Mouse (Mus musculus): ENCODE measurements at regions not wholly inside any gene's neighbourhood (a gene's known extent, or its start where the extent isn't known, plus 50 kb on each side); places are given as distances from the start of the nearest gene placed in this dataset.

GRCm38 (mm10) chr15:11748306-11748705 lies 158.8 kb downstream of the Npr3 start:
- H3K4me3 ChIP-seq (ENCODE audit: extremely low read depth, insufficient read depth, insufficient read length) = no peak overlapping the region
- H3K27ac ChIP-seq (ENCODE audit: insufficient read depth, low read length) = no peak overlapping the region
- TF ChIP-seq CTCF (IDR thresholded peaks at IDR 0.05; ENCODE audit: extremely low read depth, insufficient read depth, insufficient read length, insufficient replicate concordance) = no peak
- no peak for TF ChIP-seq POLR2A (IDR thresholded peaks at IDR 0.05; ENCODE audit: low read depth, low read length)
- DNase-seq (ENCODE audit: low read depth in 1 of 2, low spot score in 2 of 2) = no peak
- 85% methylated on average over 2 of the region's 2 CpGs for WGBS
- no peaks in the 10 kb centered on the region for H3K36me3 ChIP-seq (ENCODE audit: control insufficient read depth, insufficient read depth, low read length)
- H3K4me1 ChIP-seq (ENCODE audit: control insufficient read depth, insufficient read depth, insufficient read length) = no peaks in the 10 kb centered on the region
- H3K27me3 ChIP-seq (ENCODE audit: control insufficient read depth, insufficient read depth, low read length) = no peaks in the 10 kb centered on the region

DNA sequence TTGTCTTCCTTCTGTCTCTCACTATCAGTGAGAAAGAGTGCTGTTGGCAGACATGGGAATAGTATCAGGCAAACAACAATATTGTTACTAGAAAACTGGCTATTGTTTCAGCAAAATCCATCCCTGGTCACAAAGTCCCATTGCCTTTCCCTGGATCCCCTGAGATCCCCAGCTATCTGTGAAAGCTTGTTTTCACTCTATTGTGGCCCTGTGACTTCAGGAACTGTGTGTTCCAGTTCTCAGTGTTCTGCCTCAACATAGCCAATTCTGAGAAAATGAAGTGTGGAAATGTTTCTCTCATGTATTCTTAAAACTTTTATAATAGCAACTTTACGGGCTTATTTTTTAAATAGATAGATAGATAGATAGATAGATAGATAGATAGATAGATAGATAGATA lies 160.3 kb downstream of the Npr3 start:
- no peaks in the 10 kb centered on the region for H3K4me1 ChIP-seq (ENCODE audit: control insufficient read depth, insufficient read depth, insufficient read length)
- WGBS = 94% methylated on average over 1 of the region's 1 CpGs
- H3K4me3 ChIP-seq (ENCODE audit: extremely low read depth, insufficient read depth, insufficient read length) = no peak overlapping the region
- DNase-seq (ENCODE audit: low read depth in 1 of 2, low spot score in 2 of 2) = no peak
- TF ChIP-seq POLR2A (IDR thresholded peaks at IDR 0.05; ENCODE audit: low read depth, low read length) = no peak
- TF ChIP-seq CTCF (IDR thresholded peaks at IDR 0.05; ENCODE audit: extremely low read depth, insufficient read depth, insufficient read length, insufficient replicate concordance) = no peak
- no peaks in the 10 kb centered on the region for H3K27me3 ChIP-seq (ENCODE audit: control insufficient read depth, insufficient read depth, low read length)
- H3K36me3 ChIP-seq (ENCODE audit: control insufficient read depth, insufficient read depth, low read length) = no peaks in the 10 kb centered on the region
- no peak overlapping the region for H3K27ac ChIP-seq (ENCODE audit: insufficient read depth, low read length)

DNA sequence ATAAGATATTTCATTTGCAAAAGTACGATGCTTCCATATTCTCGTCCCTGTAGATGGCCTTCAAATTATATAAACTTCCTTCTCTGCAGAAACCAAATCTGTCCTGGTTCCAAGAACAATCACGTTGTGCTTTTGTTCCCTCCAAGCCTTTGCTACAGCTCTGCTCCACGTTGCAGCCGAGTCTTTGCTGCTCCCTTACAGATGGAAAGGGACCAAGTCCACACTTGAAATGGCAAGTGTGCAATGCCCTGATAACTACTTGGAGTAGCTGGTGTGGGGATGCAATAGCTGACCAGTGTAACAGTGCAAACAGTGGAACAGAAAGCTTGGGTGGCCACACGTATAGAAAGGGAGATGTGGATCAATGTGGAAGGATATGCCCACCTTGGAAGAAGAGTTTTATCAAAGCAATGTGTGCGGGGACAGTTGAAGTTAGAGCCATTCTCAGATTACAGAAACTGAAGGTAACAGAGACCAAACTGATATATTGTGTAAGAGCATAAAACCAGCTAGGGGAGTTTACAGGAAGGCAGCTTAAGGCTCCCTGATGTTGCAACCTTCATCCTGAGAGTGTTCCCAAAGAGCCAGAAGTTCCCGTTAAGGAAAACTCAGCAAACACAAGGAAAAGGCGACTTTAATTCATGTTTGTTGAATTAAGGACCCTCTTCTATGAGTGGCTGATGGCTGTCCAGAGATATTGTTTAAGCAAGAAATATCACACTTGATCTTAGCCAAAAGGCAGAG lies 161.3 kb downstream of the Npr3 start:
- 81% methylated on average over 9 of the region's 9 CpGs for WGBS
- no peak for DNase-seq (ENCODE audit: low read depth in 1 of 2, low spot score in 2 of 2)
- Histone ChIP-seq H3K27me3 (ENCODE audit: control insufficient read depth, insufficient read depth, low read length) (no peaks in the 10 kb centered on the region), H3K27ac (ENCODE audit: insufficient read depth, low read length) (no peak overlapping the region), H3K4me1 (ENCODE audit: control insufficient read depth, insufficient read depth, insufficient read length) (no peaks in the 10 kb centered on the region), H3K36me3 (ENCODE audit: control insufficient read depth, insufficient read depth, low read length) (no peaks in the 10 kb centered on the region), H3K4me3 (ENCODE audit: extremely low read depth, insufficient read depth, insufficient read length) (no peak overlapping the region)
- TF ChIP-seq CTCF (IDR thresholded peaks at IDR 0.05; ENCODE audit: extremely low read depth, insufficient read depth, insufficient read length, insufficient replicate concordance) = no peak
- TF ChIP-seq POLR2A (IDR thresholded peaks at IDR 0.05; ENCODE audit: low read depth, low read length) = no peak

DNA sequence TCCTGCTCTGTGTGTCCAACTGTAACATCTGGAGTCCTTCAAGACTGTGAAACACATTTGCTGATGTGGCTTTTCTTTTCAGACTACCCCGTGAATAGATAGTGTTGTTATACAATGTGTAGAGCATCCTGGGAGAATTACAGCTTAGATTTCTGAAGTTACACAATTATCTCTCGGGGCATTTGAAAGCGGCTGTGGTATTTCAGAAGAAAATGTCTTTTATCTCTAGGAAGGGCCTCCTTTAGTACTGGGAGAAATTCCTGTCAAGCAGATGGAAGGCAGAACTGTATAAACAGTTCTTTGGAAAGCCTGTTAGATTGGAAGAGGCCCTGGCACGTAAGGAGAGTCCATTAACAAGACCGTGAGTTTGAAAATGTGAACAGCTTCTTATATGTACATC lies 162.2 kb downstream of the Npr3 start:
- Histone ChIP-seq H3K4me3 (ENCODE audit: extremely low read depth, insufficient read depth, insufficient read length) (no peak overlapping the region), H3K36me3 (ENCODE audit: control insufficient read depth, insufficient read depth, low read length) (no peaks in the 10 kb centered on the region), H3K27me3 (ENCODE audit: control insufficient read depth, insufficient read depth, low read length) (no peaks in the 10 kb centered on the region), H3K27ac (ENCODE audit: insufficient read depth, low read length) (no peak overlapping the region), H3K4me1 (ENCODE audit: control insufficient read depth, insufficient read depth, insufficient read length) (no peaks in the 10 kb centered on the region)
- no peak for DNase-seq (ENCODE audit: low read depth in 1 of 2, low spot score in 2 of 2)
- WGBS = 88% methylated on average over 5 of the region's 5 CpGs
- TF ChIP-seq CTCF (IDR thresholded peaks at IDR 0.05; ENCODE audit: extremely low read depth, insufficient read depth, insufficient read length, insufficient replicate concordance) (no peak), POLR2A (IDR thresholded peaks at IDR 0.05; ENCODE audit: low read depth, low read length) (no peak)

GRCm38 (mm10) chr15:11744296-11744695 lies 162.8 kb downstream of the Npr3 start:
- no peak for DNase-seq (ENCODE audit: low read depth in 1 of 2, low spot score in 2 of 2)
- no peak overlapping the region for H3K4me3 ChIP-seq (ENCODE audit: extremely low read depth, insufficient read depth, insufficient read length)
- WGBS = 84% methylated on average over 2 of the region's 2 CpGs
- H3K4me1 ChIP-seq (ENCODE audit: control insufficient read depth, insufficient read depth, insufficient read length) = no peaks in the 10 kb centered on the region
- H3K27ac ChIP-seq (ENCODE audit: insufficient read depth, low read length) = no peak overlapping the region
- no peaks in the 10 kb centered on the region for H3K36me3 ChIP-seq (ENCODE audit: control insufficient read depth, insufficient read depth, low read length)
- no peaks in the 10 kb centered on the region for H3K27me3 ChIP-seq (ENCODE audit: control insufficient read depth, insufficient read depth, low read length)
- TF ChIP-seq POLR2A (IDR thresholded peaks at IDR 0.05; ENCODE audit: low read depth, low read length) (no peak), CTCF (IDR thresholded peaks at IDR 0.05; ENCODE audit: extremely low read depth, insufficient read depth, insufficient read length, insufficient replicate concordance) (no peak)

GRCm38 (mm10) chr15:11742820-11743219 lies 164.3 kb downstream of the Npr3 start:
- DNase-seq (ENCODE audit: low read depth in 1 of 2, low spot score in 2 of 2) = no peak
- Histone ChIP-seq H3K27ac (ENCODE audit: insufficient read depth, low read length) (no peak overlapping the region), H3K36me3 (ENCODE audit: control insufficient read depth, insufficient read depth, low read length) (no peaks in the 10 kb centered on the region), H3K27me3 (ENCODE audit: control insufficient read depth, insufficient read depth, low read length) (no peaks in the 10 kb centered on the region), H3K4me3 (ENCODE audit: extremely low read depth, insufficient read depth, insufficient read length) (no peak overlapping the region), H3K4me1 (ENCODE audit: control insufficient read depth, insufficient read depth, insufficient read length) (no peaks in the 10 kb centered on the region)
- WGBS = 85% methylated on average over 7 of the region's 7 CpGs
- TF ChIP-seq POLR2A (IDR thresholded peaks at IDR 0.05; ENCODE audit: low read depth, low read length) = no peak
- no peak for TF ChIP-seq CTCF (IDR thresholded peaks at IDR 0.05; ENCODE audit: extremely low read depth, insufficient read depth, insufficient read length, insufficient replicate concordance)

DNA sequence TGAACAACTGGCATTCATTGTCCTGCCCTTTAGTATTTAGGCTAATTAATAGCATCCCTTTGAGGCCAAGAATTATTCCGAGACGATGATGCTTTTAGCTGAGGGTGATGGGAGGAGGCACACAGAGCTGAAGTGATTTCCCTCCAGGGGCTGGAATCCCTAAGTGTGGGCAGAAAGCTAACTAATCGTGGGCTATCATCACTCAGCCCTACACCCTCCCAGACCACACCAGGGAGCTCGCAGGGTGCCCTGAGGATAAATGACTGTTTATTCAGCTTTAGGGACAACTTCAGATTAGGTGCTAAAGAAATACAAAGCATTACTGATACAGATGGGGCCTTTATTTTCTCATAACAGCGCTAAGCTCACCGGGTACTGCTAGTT lies 164.7 kb downstream of the Npr3 start:
- TF ChIP-seq CTCF (IDR thresholded peaks at IDR 0.05; ENCODE audit: extremely low read depth, insufficient read depth, insufficient read length, insufficient replicate concordance) (no peak), POLR2A (IDR thresholded peaks at IDR 0.05; ENCODE audit: low read depth, low read length) (no peak)
- Histone ChIP-seq H3K27ac (ENCODE audit: insufficient read depth, low read length) (no peak overlapping the region), H3K4me3 (ENCODE audit: extremely low read depth, insufficient read depth, insufficient read length) (no peak overlapping the region), H3K36me3 (ENCODE audit: control insufficient read depth, insufficient read depth, low read length) (no peaks in the 10 kb centered on the region), H3K27me3 (ENCODE audit: control insufficient read depth, insufficient read depth, low read length) (no peaks in the 10 kb centered on the region), H3K4me1 (ENCODE audit: control insufficient read depth, insufficient read depth, insufficient read length) (no peaks in the 10 kb centered on the region)
- 76% methylated on average over 6 of the region's 6 CpGs for WGBS
- DNase-seq (ENCODE audit: low read depth in 1 of 2, low spot score in 2 of 2) = no peak
